Mouse (Mus musculus) lung, postnatal 0 days (tissue): Measurements from ENCODE around the gene Proser3.

Experiments
- CTCF ChIP-seq: IDR thresholded peaks from 2 replicates; pipeline ENCODE4 v1.5.1; 2016; ENCODE audit warnings: antibody characterized with exemption, mild to moderate bottlenecking
- EP300 ChIP-seq: IDR thresholded peaks from 2 replicates; pipeline ENCODE4 v1.6.1; 2016; ENCODE audit warnings: antibody characterized with exemption, mild to moderate bottlenecking, control low read depth

GRCm38 (mm10) chr7:30525954-30526353, 26.1 kb downstream of the Proser3 start:
- TF ChIP-seq EP300, result no peak
- TF ChIP-seq CTCF, result no peak
